In genomic region chr7:132169419-132170169, GRCm38 (mm10) we compare ENCODE assay signal across 19 mouse cellular contexts. TPM values are rescaled to one million over a fixed set of nuclear protein-coding genes. Genes with fewer than 3 reads are reported as not detected.
DNase-seq lines count a peak whose midpoint lies in the region; ATAC-seq and TF ChIP-seq lines count a peak whose summit lies in the region.
"Had no signal": no experiment of that assay in that cellular context is flagged by ENCODE, and none has a peak within 500 bp of the region (broad histone marks: within the 10 kb centered on the region; RNA-seq: fewer than 3 reads in every experiment).

No protein-coding gene starts in this region.

- TF ChIP-seq CTCF in midbrain, postnatal 0 days (IDR thresholded peaks at IDR 0.05) = no peak
- no peak for TF ChIP-seq CTCF in heart, adult 2 months (IDR thresholded peaks at IDR 0.05)
- TF ChIP-seq CTCF in liver, postnatal 0 days (IDR thresholded peaks at IDR 0.05; ENCODE audit: low read depth) = no peak

- 71% methylated on average over 7 of the region's 7 CpGs for WGBS in hindbrain, embryonic 10.5 days
- WGBS in hindbrain, embryonic 16.5 days = 47% methylated on average over 7 of the region's 7 CpGs
- WGBS in neural tube, embryonic 13.5 days = 57% methylated on average over 7 of the region's 7 CpGs
- 40% methylated on average over 7 of the region's 7 CpGs for WGBS in midbrain, postnatal 0 days
- WGBS in heart, adult 2 months = 51% methylated on average over 7 of the region's 7 CpGs
- 57% methylated on average over 7 of the region's 7 CpGs for WGBS in liver, postnatal 0 days (ENCODE audit: insufficient replicate concordance)

- no peak for TF ChIP-seq POLR2A in heart, adult 2 months (IDR thresholded peaks at IDR 0.05; ENCODE audit: insufficient read depth, low read depth, low read length)

- DNase-seq in hindbrain, embryonic 10.5 days (ENCODE audit: low spot score) = no peak
- DNase-seq in neural tube, embryonic 10.5 days (ENCODE audit: extremely low spot score, low spot score) = no peak
- peak; percentile 20 for DNase-seq in fibroblast of lung, adult 2 months (ENCODE audit: low read depth)
- peak; percentile 39 for DNase-seq in midbrain, postnatal 0 days (ENCODE audit: low spot score)
- DNase-seq in heart, adult 2 months = no peak
- DNase-seq in liver, postnatal 0 days = no peak
- DNase-seq: adrenal gland, postnatal 14 days; cerebellum, adult 11 months; embryo, embryonic 11 days; gastrocnemius, postnatal 36 days; kidney, adult 18-20 months; right cerebral cortex, adult 18-20 months; thymus, adult 2 months had no signal

- intact Hi-C loops in heart, adult 2 months (cut with DNase I) = no loop called here

- H3K27ac ChIP-seq in hindbrain, embryonic 10.5 days = 0 out of 2 replicates have a peak overlapping the region, but pooled peaks have one; percentile 35
- H3K27ac ChIP-seq in hindbrain, embryonic 16.5 days (ENCODE audit: low read depth, low read length) = no peak overlapping the region
- peak overlapping the region; percentile 68 for H3K27ac ChIP-seq in neural tube, embryonic 13.5 days (replicated peaks)
- H3K27ac ChIP-seq in midbrain, postnatal 0 days (ENCODE audit: low read depth, low read length) = no peak overlapping the region; the same call in 1 of the 2 replicates
- H3K27ac ChIP-seq in heart, adult 2 months = no peak overlapping the region
- no peak overlapping the region for H3K27ac ChIP-seq in liver, postnatal 0 days (ENCODE audit: low read depth)
- H3K27ac ChIP-seq: forebrain, embryonic 10.5 days; limb, embryonic 15.5 days; macrophage had no signal

- no peak for ATAC-seq in hindbrain, embryonic 16.5 days
- ATAC-seq in neural tube, embryonic 13.5 days (ENCODE audit: low read depth) = 0 out of 2 replicates have a peak, but pooled peaks have one; percentile 47
- no peak for ATAC-seq in midbrain, postnatal 0 days (ENCODE audit: low FRiP score)
- no peak for ATAC-seq in liver, postnatal 0 days

- H3K9me3 ChIP-seq in hindbrain, embryonic 10.5 days = no peaks in the 10 kb centered on the region
- no peaks in the 10 kb centered on the region for H3K9me3 ChIP-seq in hindbrain, embryonic 16.5 days (ENCODE audit: control insufficient read depth, low read length)
- H3K9me3 ChIP-seq in neural tube, embryonic 13.5 days = no peaks in the 10 kb centered on the region
- no peaks in the 10 kb centered on the region for H3K9me3 ChIP-seq in midbrain, postnatal 0 days (ENCODE audit: low read length)
- H3K9me3 ChIP-seq in liver, postnatal 0 days (ENCODE audit: low read length) = no peaks in the 10 kb centered on the region
- H3K9me3 ChIP-seq: forebrain, embryonic 10.5 days; limb, embryonic 15.5 days had no signal

- no peak overlapping the region for H3K9ac ChIP-seq in hindbrain, embryonic 16.5 days (ENCODE audit: low read depth, low read length)
- no peak overlapping the region for H3K9ac ChIP-seq in neural tube, embryonic 13.5 days
- H3K9ac ChIP-seq in midbrain, postnatal 0 days (replicated peaks; ENCODE audit: low read length, poor library complexity, severe bottlenecking) = no peak overlapping the region
- H3K9ac ChIP-seq in heart, adult 2 months (ENCODE audit: low read depth, low read length) = no peak overlapping the region
- no peak overlapping the region for H3K9ac ChIP-seq in liver, postnatal 0 days (replicated peaks)
- H3K9ac ChIP-seq: limb, embryonic 15.5 days had no signal

- 0 out of 2 replicates have a peak, but pooled peaks cover 4% of the 10 kb centered on the region for H3K4me1 ChIP-seq in hindbrain, embryonic 10.5 days (replicated peaks)
- H3K4me1 ChIP-seq in hindbrain, embryonic 16.5 days (ENCODE audit: control insufficient read depth, insufficient read depth, low read depth, low read length) = peaks cover 2% of the 10 kb centered on the region; the same call in 1 of the 2 replicates
- peaks cover 15% of the 10 kb centered on the region for H3K4me1 ChIP-seq in neural tube, embryonic 13.5 days (replicated peaks)
- H3K4me1 ChIP-seq in midbrain, postnatal 0 days (ENCODE audit: insufficient read depth, low read length) = peaks cover 6% of the 10 kb centered on the region
- H3K4me1 ChIP-seq in heart, adult 2 months (ENCODE audit: control insufficient read depth, insufficient read depth, low read length) = no peaks in the 10 kb centered on the region
- H3K4me1 ChIP-seq in liver, postnatal 0 days (ENCODE audit: insufficient read depth) = no peaks in the 10 kb centered on the region

- no peaks in the 10 kb centered on the region for H3K79me2 ChIP-seq in heart, adult 2 months (replicated peaks; ENCODE audit: control insufficient read depth, insufficient read depth, low read length)

- no peaks in the 10 kb centered on the region for H3K27me3 ChIP-seq in hindbrain, embryonic 10.5 days (ENCODE audit: insufficient read depth, poor library complexity, severe bottlenecking)
- H3K27me3 ChIP-seq in hindbrain, embryonic 16.5 days (replicated peaks; ENCODE audit: control insufficient read depth, insufficient read depth, low read length) = no peaks in the 10 kb centered on the region; the same call in 1 of the 2 replicates
- H3K27me3 ChIP-seq in neural tube, embryonic 13.5 days = no peaks in the 10 kb centered on the region
- H3K27me3 ChIP-seq in midbrain, postnatal 0 days (ENCODE audit: insufficient read depth, low read length) = no peaks in the 10 kb centered on the region
- 0 out of 2 replicates have a peak, but pooled peaks cover 2% of the 10 kb centered on the region for H3K27me3 ChIP-seq in heart, adult 2 months (ENCODE audit: control insufficient read depth, insufficient read depth, low read length)
- no peaks in the 10 kb centered on the region for H3K27me3 ChIP-seq in liver, postnatal 0 days (ENCODE audit: insufficient read depth, low read length)
- H3K27me3 ChIP-seq: limb, embryonic 15.5 days had no signal

- H3K4me2 ChIP-seq in hindbrain, embryonic 16.5 days (ENCODE audit: low read length) = no peak overlapping the region
- no peak overlapping the region for H3K4me2 ChIP-seq in neural tube, embryonic 13.5 days
- H3K4me2 ChIP-seq in midbrain, postnatal 0 days (ENCODE audit: low read depth, low read length, poor library complexity, severe bottlenecking) = no peak overlapping the region
- H3K4me2 ChIP-seq in liver, postnatal 0 days (ENCODE audit: low read depth, low read length) = no peak overlapping the region
- H3K4me2 ChIP-seq: limb, embryonic 15.5 days had no signal

- no peaks in the 10 kb centered on the region for H3K36me3 ChIP-seq in hindbrain, embryonic 10.5 days
- no peaks in the 10 kb centered on the region for H3K36me3 ChIP-seq in hindbrain, embryonic 16.5 days (ENCODE audit: control insufficient read depth, insufficient read depth, low read length)
- no peaks in the 10 kb centered on the region for H3K36me3 ChIP-seq in neural tube, embryonic 13.5 days
- no peaks in the 10 kb centered on the region for H3K36me3 ChIP-seq in midbrain, postnatal 0 days (ENCODE audit: insufficient read depth, low read length)
- H3K36me3 ChIP-seq in heart, adult 2 months (ENCODE audit: control insufficient read depth, insufficient read depth, low read length) = no peaks in the 10 kb centered on the region
- H3K36me3 ChIP-seq in liver, postnatal 0 days (replicated peaks; ENCODE audit: insufficient read depth, low read length) = no peaks in the 10 kb centered on the region
- H3K36me3 ChIP-seq: forebrain, embryonic 10.5 days; limb, embryonic 15.5 days had no signal

- TF ChIP-seq EP300 in heart, adult 2 months (IDR thresholded peaks at IDR 0.05; ENCODE audit: insufficient read depth, low read depth, low read length) = no peak
- no peak for TF ChIP-seq EP300 in liver, postnatal 0 days (IDR thresholded peaks at IDR 0.05; ENCODE audit: low read depth)

- H3K4me3 ChIP-seq in hindbrain, embryonic 10.5 days = no peak overlapping the region
- H3K4me3 ChIP-seq in hindbrain, embryonic 16.5 days (ENCODE audit: low read length) = no peak overlapping the region
- no peak overlapping the region for H3K4me3 ChIP-seq in neural tube, embryonic 13.5 days
- no peak overlapping the region for H3K4me3 ChIP-seq in midbrain, postnatal 0 days (ENCODE audit: low read depth, low read length)
- no peak overlapping the region for H3K4me3 ChIP-seq in heart, adult 2 months
- no peak overlapping the region for H3K4me3 ChIP-seq in liver, postnatal 0 days (ENCODE audit: low read depth, low read length)
- H3K4me3 ChIP-seq: forebrain, embryonic 10.5 days; limb, embryonic 15.5 days had no signal

RNA-seq across cellular contexts. Expression of gene Cpxm2, which starts 15.1 kb away (rescaled TPM):
- 0.75 and 1.1 TPM in 2 replicates for polyA plus RNA-seq in hindbrain, embryonic 10.5 days (2016; fragmentation: Nextera tagmentation; extraction: Ambion mirVana)
- 1.7 and 2.2 TPM in 2 replicates for polyA plus RNA-seq in hindbrain, embryonic 16.5 days (2015; fragmentation: Nextera tagmentation; extraction: Ambion mirVana)
- polyA plus RNA-seq in neural tube, embryonic 13.5 days (2015; fragmentation: Nextera tagmentation; extraction: Ambion mirVana) = 1.1 TPM in 2 replicates
- total RNA-seq in midbrain, postnatal 0 days (2014; rRNA removed) = 2.4 and 3.1 TPM in 2 replicates
- polyA plus RNA-seq in midbrain, postnatal 0 days (2015; fragmentation: Nextera tagmentation; extraction: Ambion mirVana) = 3.1 and 3.8 TPM in 2 replicates
- 10 to 100 TPM in 1 of 2 experiments, 1 to 10 TPM in 1; 9.8 to 18.6 TPM for total RNA-seq in heart, adult 2 months (2021)
- polyA plus RNA-seq in heart, adult 2 months (2012; rRNA removed) = 4.9 and 8.8 TPM in 2 replicates
- 0.56 and 0.73 TPM in 2 replicates for polyA plus RNA-seq in liver, postnatal 0 days (2015; fragmentation: Nextera tagmentation; extraction: Ambion mirVana)
- total RNA-seq: CH12.LX had no signal
- polyA plus RNA-seq: macrophage had no signal

Comparison
In these comparisons a context has a peak if more than half of its experiments do, and no peak if none do; other contexts are left out.
1. H3K27ac ChIP-seq: peak in hindbrain, embryonic 10.5 days (single experiment) and neural tube, embryonic 13.5 days (single experiment); none in hindbrain, embryonic 16.5 days (single experiment), midbrain, postnatal 0 days (single experiment), heart, adult 2 months (single experiment) and liver, postnatal 0 days (single experiment).
2. DNase-seq: peak in fibroblast of lung, adult 2 months (single experiment) and midbrain, postnatal 0 days (single experiment); none in hindbrain, embryonic 10.5 days (single experiment), neural tube, embryonic 10.5 days (single experiment), heart, adult 2 months (0 of 2) and liver, postnatal 0 days (single experiment).